Mouse (Mus musculus) liver, postnatal 0 days (tissue): Measurements from ENCODE around the gene Fam221b. TPM values are rescaled to one million over a fixed set of nuclear protein-coding genes. Genes with fewer than 3 reads are reported as not detected.
A peak's percentile ranks its signal among the peaks of the same experiment; 100 is the strongest.

Experiments
- ATAC-seq: fragments of 200-750 bp; cut with Nextera tagmentation; 2 replicates; pipeline ENCODE4 v1.8.0; 2017; ENCODE audit warnings: mild to moderate bottlenecking, moderate library complexity
- DNase-seq: peaks from one replicate; pipeline ENCODE4 v3.0.0-alpha.2; 2016
- H3K27ac ChIP-seq: fragments of 300-500 bp; sonication (generic); 2 replicates; pipeline ENCODE4 v1.5.1; 2014; ENCODE audit warnings: antibody characterized with exemption, moderate library complexity, mild to moderate bottlenecking, low read depth
- H3K27me3 ChIP-seq: fragments of 300-500 bp; sonication (generic); 2 replicates; pipeline ENCODE4 v1.6.1; 2014; ENCODE audit warnings: low read length, control low read depth, mixed read lengths; ENCODE audit not compliant: insufficient read depth
- H3K36me3 ChIP-seq: fragments of 300-500 bp; sonication (generic); replicated peaks from 2 replicates; pipeline ENCODE4 v1.6.1; 2014; ENCODE audit warnings: mild to moderate bottlenecking, control low read depth, low read length, moderate library complexity, mixed read lengths; ENCODE audit not compliant: insufficient read depth
- H3K4me1 ChIP-seq: fragments of 300-500 bp; sonication (generic); 2 replicates; pipeline ENCODE4 v1.6.1; 2014; ENCODE audit warnings: antibody characterized with exemption, mild to moderate bottlenecking, control low read depth; ENCODE audit not compliant: insufficient read depth
- H3K4me2 ChIP-seq: fragments of 300-500 bp; sonication (generic); 2 replicates; pipeline ENCODE4 v1.6.1; 2014; ENCODE audit warnings: low read depth, mild to moderate bottlenecking, low read length, moderate library complexity, mixed read lengths
- H3K4me3 ChIP-seq: fragments of 300-500 bp; sonication (generic); 2 replicates; pipeline ENCODE4 v1.5.1; 2014; ENCODE audit warnings: low read depth, low read length
- H3K9ac ChIP-seq: fragments of 300-500 bp; sonication (generic); replicated peaks from 2 replicates; pipeline ENCODE4 v1.6.1; 2014; ENCODE audit warnings: mild to moderate bottlenecking, moderate library complexity
- H3K9me3 ChIP-seq: fragments of 300-500 bp; sonication (generic); 2 replicates; pipeline ENCODE4 v1.6.1; 2016; ENCODE audit warnings: mild to moderate bottlenecking, control low read depth, low read length, mixed read lengths
- CTCF ChIP-seq: sonication (generic); IDR thresholded peaks from 2 replicates; pipeline ENCODE4 v1.5.1; 2016; ENCODE audit warnings: antibody characterized with exemption, low read depth
- EP300 ChIP-seq: IDR thresholded peaks from 2 replicates; pipeline ENCODE4 v1.6.1; 2016; ENCODE audit warnings: antibody characterized with exemption, low read depth, mild to moderate bottlenecking
- WGBS: fragments of 180-500 bp; shearing (Covaris S2); extraction: QIAGEN DNeasy Blood & Tissue Kit; methylation state at CpG from one replicate; pipeline ENCODE4 v1.1.7; 2014; ENCODE audit not compliant: insufficient replicate concordance; 5-methylcytosine and 5-hydroxymethylcytosine counted together
- polyA plus RNA-seq: library from polyadenylated mRNA; unstranded; fragments of >200 nt; fragmentation: Nextera tagmentation; extraction: Ambion mirVana; gene quantifications from 2 replicates; pipeline ENCODE4 v1.2.1, GENCODE M21; 2015

Fam221b gene
- polyA plus RNA-seq, 1 experiment from 2014 or later: 1.7 TPM

DNA sequence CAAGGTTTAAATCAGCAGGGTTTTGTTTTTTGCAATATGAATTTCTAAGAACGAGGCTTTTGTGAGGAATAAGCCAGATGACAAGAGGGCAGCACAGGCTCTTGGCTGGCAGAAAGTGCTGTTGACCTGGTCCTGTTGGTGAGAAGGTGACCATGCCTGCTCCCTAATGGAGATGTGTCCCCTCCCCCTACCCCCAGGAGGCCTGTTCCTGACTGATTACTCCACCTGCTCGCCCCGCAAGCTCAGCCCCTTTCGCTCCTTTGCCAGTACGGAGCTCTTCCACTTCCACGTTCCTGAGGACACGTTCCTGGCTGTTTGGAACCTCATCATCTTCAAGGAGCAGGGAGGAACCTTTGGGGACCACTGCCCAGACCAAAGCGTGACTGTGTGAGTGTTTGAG is 4.8 kb upstream of the Fam221b start:
- 0 out of 2 replicates have a peak, but pooled peaks cover 5% of the 10 kb centered on the region for H3K27me3 ChIP-seq
- no peaks in the 10 kb centered on the region for H3K9me3 ChIP-seq
- no peaks in the 10 kb centered on the region for H3K36me3 ChIP-seq
- H3K4me1 ChIP-seq: peaks cover 8% of the 10 kb centered on the region
- H3K27ac ChIP-seq: no peak overlapping the region
- TF ChIP-seq EP300: no peak
- TF ChIP-seq CTCF: no peak
- WGBS: 72% methylated on average over 8 of the region's 8 CpGs
- no peak for ATAC-seq
- no peak overlapping the region for H3K4me3 ChIP-seq
- H3K4me2 ChIP-seq: no peak overlapping the region
- DNase-seq: no peak
- no peak overlapping the region for H3K9ac ChIP-seq

GRCm38 (mm10) chr4:43672070-43672469 is 3.1 kb upstream of the Fam221b start:
- ATAC-seq: no peak
- TF ChIP-seq CTCF (peak; percentile 86), EP300 (no peak)

DNA sequence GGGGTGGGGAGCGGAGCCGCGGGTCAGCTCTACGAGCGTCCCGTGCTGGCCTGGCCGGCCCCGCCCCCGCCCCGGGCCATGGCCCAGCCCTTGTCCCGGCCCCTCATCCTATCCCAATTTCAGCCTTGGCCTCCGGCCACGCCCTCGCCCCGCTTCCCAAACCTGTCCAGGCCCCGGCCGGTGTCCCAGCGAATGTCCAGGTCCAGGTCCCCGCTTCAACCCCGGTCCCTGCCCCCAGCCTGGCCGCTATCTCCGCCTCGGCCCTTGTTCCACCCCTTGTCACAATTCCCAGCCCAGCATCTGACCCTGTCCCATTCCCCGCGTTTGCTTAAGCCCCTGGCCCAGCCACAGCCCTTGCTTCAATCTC is 466 bp upstream of the Fam221b start:
- no peaks in the 10 kb centered on the region for H3K36me3 ChIP-seq
- H3K4me2 ChIP-seq: peak overlapping the region; percentile 87
- H3K27ac ChIP-seq: no peak overlapping the region
- H3K9me3 ChIP-seq: no peaks in the 10 kb centered on the region
- TF ChIP-seq CTCF (no peak), EP300 (no peak)
- under 1% methylated on average over 24 of the region's 25 CpGs for WGBS
- H3K27me3 ChIP-seq: peaks cover 25% of the 10 kb centered on the region; the same call in 1 of the 2 replicates
- peak overlapping the region; percentile 69 for H3K9ac ChIP-seq
- ATAC-seq: peak; percentile 85
- H3K4me3 ChIP-seq: peak overlapping the region; percentile 79
- DNase-seq: no peak
- H3K4me1 ChIP-seq: peaks cover 10% of the 10 kb centered on the region

More at GRCm38 (mm10) chr4:43672070-43672469, 3.1 kb upstream of the Fam221b start:
- H3K27me3 ChIP-seq: 0 out of 2 replicates have a peak, but pooled peaks cover 11% of the 10 kb centered on the region
- H3K4me2 ChIP-seq: no peak overlapping the region
- peaks cover 10% of the 10 kb centered on the region for H3K4me1 ChIP-seq
- no peaks in the 10 kb centered on the region for H3K36me3 ChIP-seq
- 10% methylated on average over 2 of the region's 2 CpGs for WGBS
- no peak overlapping the region for H3K9ac ChIP-seq
- no peak overlapping the region for H3K27ac ChIP-seq
- no peaks in the 10 kb centered on the region for H3K9me3 ChIP-seq
- H3K4me3 ChIP-seq: no peak overlapping the region
- peak; percentile 88 for DNase-seq

GRCm38 (mm10) chr4:43666412-43666811 is 2.5 kb downstream of the Fam221b start:
- Histone ChIP-seq H3K27ac (no peak overlapping the region), H3K4me2 (no peak overlapping the region), H3K4me3 (no peak overlapping the region), H3K27me3 (peaks cover 41% of the 10 kb centered on the region), H3K4me1 (peaks cover 10% of the 10 kb centered on the region), H3K9ac (no peak overlapping the region), H3K36me3 (no peaks in the 10 kb centered on the region), H3K9me3 (no peaks in the 10 kb centered on the region)
- ATAC-seq: no peak
- DNase-seq: no peak
- 12% methylated on average over 4 of the region's 4 CpGs for WGBS
- peak; percentile 62 for TF ChIP-seq CTCF
- no peak for TF ChIP-seq EP300

- Histone ChIP-seq H3K27me3 (0 out of 2 replicates have a peak, but pooled peaks cover 2% of the 10 kb centered on the region), H3K36me3 (no peaks in the 10 kb centered on the region), H3K9ac (no peak overlapping the region), H3K4me2 (peak overlapping the region; percentile 96), H3K27ac (no peak overlapping the region), H3K4me1 (peaks cover 14% of the 10 kb centered on the region), H3K9me3 (no peaks in the 10 kb centered on the region), H3K4me3 (peak overlapping the region; percentile 93)
- 70% methylated on average over 4 of the region's 4 CpGs for WGBS
- TF ChIP-seq CTCF (peak; percentile 34), EP300 (no peak)
- DNase-seq (no peak), ATAC-seq (no peak)
Observed at GRCm38 (mm10) chr4:43657146-43657545, 11.8 kb downstream of the Fam221b start.

- Histone ChIP-seq H3K36me3 (no peaks in the 10 kb centered on the region), H3K4me1 (peaks cover 14% of the 10 kb centered on the region), H3K4me2 (peak within 1 kb of the TSS; percentile 96), H3K9ac (peak within 1 kb of the TSS; percentile 89), H3K27ac (peak within 1 kb of the TSS; percentile 97), H3K4me3 (peak within 1 kb of the TSS; percentile 93), H3K9me3 (no peaks in the 10 kb centered on the region), H3K27me3 (no peaks in the 10 kb centered on the region)
- ATAC-seq (peak; percentile 96), DNase-seq (peak; percentile 94)
- peak; percentile 64; the same call in 1 of the 2 replicates for TF ChIP-seq EP300
- peak; percentile 1; the same call in 1 of the 2 replicates for TF ChIP-seq CTCF
- WGBS: 2% methylated on average over 34 of the region's 34 CpGs
Observed at GRCm38 (mm10) chr4:43656339-43657109, 12.4 kb downstream of the Fam221b start, which contains the start of gene Hint2. TSS of gene Hint2 (minus strand) at chr4:43656466.
